Mouse (Mus musculus) embryonic facial prominence, embryonic 11.5 days (tissue): Measurements from ENCODE around the gene Arhgdia. TPM values are rescaled to one million over a fixed set of nuclear protein-coding genes. Genes with fewer than 3 reads are reported as not detected.
"Not testable (repeated sequence)": the region's sequence is repeated elsewhere in the genome, so short reads cannot be mapped to it uniquely, and the experiment has no call there.

Source experiments
- ATAC-seq: fragments of 200-750 bp; cut with Nextera tagmentation; replicated peaks from 2 replicates; pipeline ENCODE4 v1.8.0; 2017; ENCODE audit warnings: low read depth; ENCODE audit not compliant: insufficient number of reproducible peaks, low FRiP score, low TSS enrichment
- DNase-seq: peaks from one replicate; pipeline ENCODE4 v3.0.0-alpha.2; 2015; ENCODE audit warnings: low spot score
- H3K27ac ChIP-seq: fragments of 300-500 bp; sonication (generic); replicated peaks from 2 replicates; pipeline ENCODE4 v1.5.1; 2014; ENCODE audit warnings: mild to moderate bottlenecking, low read depth, low read length, control low read depth
- H3K27me3 ChIP-seq: fragments of 300-500 bp; sonication (generic); 2 replicates; pipeline ENCODE4 v1.6.1; 2014; ENCODE audit warnings: mild to moderate bottlenecking, low read length, moderate library complexity, mixed read lengths; ENCODE audit not compliant: control insufficient read depth, insufficient read depth
- H3K36me3 ChIP-seq: fragments of 300-500 bp; sonication (generic); replicated peaks from 2 replicates; pipeline ENCODE4 v1.6.1; 2014; ENCODE audit warnings: low read depth, mild to moderate bottlenecking, low read length, moderate library complexity, mixed read lengths; ENCODE audit not compliant: control insufficient read depth, insufficient read depth
- H3K4me1 ChIP-seq: fragments of 300-500 bp; sonication (generic); 2 replicates; pipeline ENCODE4 v1.6.1; 2014; ENCODE audit warnings: low read length, mixed read lengths; ENCODE audit not compliant: control insufficient read depth, insufficient read depth
- H3K4me2 ChIP-seq: fragments of 300-500 bp; sonication (generic); 2 replicates; pipeline ENCODE4 v1.6.1; 2014; ENCODE audit warnings: low read depth, mild to moderate bottlenecking, control low read depth, low read length, moderate library complexity
- H3K4me3 ChIP-seq: fragments of 300-500 bp; sonication (generic); 2 replicates; pipeline ENCODE4 v1.5.1; 2014; ENCODE audit warnings: low read depth, low read length, control low read depth
- H3K9ac ChIP-seq: fragments of 300-500 bp; sonication (generic); replicated peaks from 2 replicates; pipeline ENCODE4 v1.6.1; 2014; ENCODE audit warnings: mild to moderate bottlenecking, control low read depth, low read length
- H3K9me3 ChIP-seq: fragments of 300-500 bp; sonication (generic); replicated peaks from 2 replicates; pipeline ENCODE4 v1.6.1; 2016; ENCODE audit warnings: mild to moderate bottlenecking, low read length, inconsistent platforms, mixed read lengths; ENCODE audit not compliant: control insufficient read depth
- WGBS: fragments of 180-500 bp; shearing (Covaris S2); extraction: QIAGEN DNeasy Blood & Tissue Kit; methylation state at CpG from one replicate; pipeline ENCODE4 v1.1.7; 2014; 5-methylcytosine and 5-hydroxymethylcytosine counted together
- polyA plus RNA-seq: library from polyadenylated mRNA; unstranded; fragments of >200 nt; fragmentation: Nextera tagmentation; extraction: Ambion mirVana; gene quantifications from 2 replicates; pipeline ENCODE4 v1.2.1, GENCODE M21; 2014

Gene Arhgdia
- polyA plus RNA-seq, 1 experiment from 2014 or later, result 511 TPM

DNA sequence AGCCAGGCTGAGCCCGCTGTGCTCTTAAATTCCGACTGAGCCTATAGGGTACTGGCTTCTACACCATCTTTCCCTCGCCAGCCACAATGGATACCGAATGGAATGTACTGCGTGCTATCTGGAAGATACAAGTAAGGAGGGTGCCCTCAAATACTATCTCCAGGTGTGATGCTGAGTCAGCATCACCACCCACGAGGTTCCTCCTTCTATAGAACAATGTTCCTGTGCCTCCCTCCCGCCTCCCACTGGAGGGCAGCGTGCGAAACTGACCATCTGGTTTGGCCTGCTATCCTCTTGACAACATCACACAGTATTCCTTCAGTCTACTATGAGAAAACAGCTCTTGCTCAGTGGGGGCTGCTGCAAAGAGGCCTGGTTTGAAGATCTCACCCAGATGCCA lies 16.3 kb downstream of the Arhgdia start:
- peaks cover 49% of the 10 kb centered on the region for H3K36me3 ChIP-seq
- ATAC-seq (no peak), DNase-seq (no peak)
- no peak overlapping the region for H3K9ac ChIP-seq
- no peak overlapping the region for H3K27ac ChIP-seq
- H3K4me3 ChIP-seq, result no peak overlapping the region
- H3K27me3 ChIP-seq, result no peaks in the 10 kb centered on the region
- WGBS, result 89% methylated on average over 9 of the region's 9 CpGs
- no peaks in the 10 kb centered on the region for H3K4me1 ChIP-seq
- no peaks in the 10 kb centered on the region for H3K9me3 ChIP-seq
- H3K4me2 ChIP-seq, result no peak overlapping the region

DNA sequence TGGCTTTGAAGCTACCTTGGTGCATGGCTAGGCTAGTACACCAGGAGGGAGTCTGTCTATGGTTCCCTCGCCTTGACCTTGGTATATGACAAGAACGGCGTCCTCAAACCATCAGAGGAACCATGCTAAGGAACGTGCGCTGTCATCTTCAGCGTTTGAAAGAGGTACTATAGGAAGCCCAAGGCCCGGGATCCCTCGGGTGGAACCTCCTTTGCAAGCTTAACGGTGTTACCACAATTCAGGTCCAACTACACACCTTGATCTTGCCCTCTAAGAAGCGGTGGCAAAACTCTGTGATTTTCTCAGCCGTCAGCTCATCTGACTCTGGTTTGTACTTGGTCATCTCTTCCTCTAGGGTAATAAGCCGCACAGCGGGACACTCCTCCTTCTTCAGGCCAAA lies 18.5 kb downstream of the Arhgdia start:
- H3K27me3 ChIP-seq, result no peaks in the 10 kb centered on the region
- H3K4me1 ChIP-seq, result no peaks in the 10 kb centered on the region
- H3K4me2 ChIP-seq, result no peak overlapping the region
- ATAC-seq (no peak), DNase-seq (no peak)
- H3K9me3 ChIP-seq, result no peaks in the 10 kb centered on the region
- no peak overlapping the region for H3K27ac ChIP-seq
- no peak overlapping the region for H3K9ac ChIP-seq
- H3K4me3 ChIP-seq, result no peak overlapping the region
- WGBS, result 94% methylated on average over 13 of the region's 13 CpGs
- H3K36me3 ChIP-seq, result peaks cover 46% of the 10 kb centered on the region

DNA sequence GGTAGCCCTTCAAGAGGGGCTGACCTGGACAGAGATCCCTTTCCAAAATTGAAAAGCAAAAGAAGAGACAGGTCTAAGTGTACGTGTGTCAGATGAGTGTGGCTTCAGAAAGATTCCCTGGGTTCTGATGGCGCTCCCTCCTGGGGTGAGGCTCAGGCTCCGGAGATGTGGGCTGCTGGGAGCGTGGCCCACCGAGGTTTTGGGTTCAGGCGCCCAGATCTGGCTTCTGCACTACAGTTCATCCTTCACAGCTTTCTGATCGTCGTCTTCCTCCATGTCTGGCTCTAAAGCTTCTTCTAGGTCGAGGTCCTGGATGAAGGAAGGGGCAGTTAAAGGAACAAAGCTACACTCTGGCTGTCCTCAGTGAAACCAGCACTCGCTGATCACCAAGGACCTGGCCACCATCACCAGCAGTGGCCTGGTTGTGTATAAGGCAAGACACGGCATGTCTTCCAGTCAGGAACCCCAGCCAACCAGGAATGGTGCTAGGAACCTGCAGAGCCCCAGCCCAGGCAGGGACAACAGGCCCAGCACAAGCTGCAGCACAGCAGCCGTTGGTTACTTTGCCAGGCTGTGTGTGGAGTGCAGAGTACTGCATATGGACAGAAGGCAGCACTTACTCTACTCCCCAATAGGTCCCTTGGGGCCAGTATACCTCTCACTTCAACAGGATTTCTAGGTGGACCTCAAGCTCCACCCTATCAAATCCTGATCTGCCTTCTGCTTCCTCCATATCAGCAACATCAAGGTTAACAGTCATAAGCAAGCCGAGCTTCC lies 20.3 kb downstream of the Arhgdia start:
- ATAC-seq, result no peak
- Histone ChIP-seq H3K27ac (no peak overlapping the region), H3K9ac (no peak overlapping the region), H3K9me3 (no peaks in the 10 kb centered on the region), H3K36me3 (peaks cover 39% of the 10 kb centered on the region), H3K27me3 (no peaks in the 10 kb centered on the region), H3K4me3 (no peak overlapping the region), H3K4me2 (no peak overlapping the region), H3K4me1 (no peaks in the 10 kb centered on the region)
- 94% methylated on average over 13 of the region's 13 CpGs for WGBS
- no peak for DNase-seq

DNA sequence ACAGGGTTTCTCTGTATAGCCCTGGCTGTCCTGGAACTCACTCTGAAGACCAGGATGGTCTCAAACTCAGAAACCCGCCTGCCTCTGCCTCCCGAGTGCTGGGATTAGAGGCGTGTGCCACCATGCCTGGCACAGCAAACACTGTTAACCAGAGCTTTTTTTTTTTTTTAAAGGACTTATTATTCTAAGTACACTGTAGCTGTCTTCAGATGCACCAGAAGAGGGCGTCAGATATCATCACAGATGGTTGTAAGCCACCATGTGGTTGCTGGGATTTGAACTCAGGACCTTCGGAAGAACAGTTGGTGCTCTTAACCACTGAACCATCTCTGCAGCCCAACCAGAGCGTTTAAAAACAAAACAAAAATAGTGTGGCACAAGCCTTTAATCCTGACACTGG lies 22.6 kb downstream of the Arhgdia start:
- H3K36me3 ChIP-seq, result peaks cover 27% of the 10 kb centered on the region
- not testable (repeated sequence) for DNase-seq, H3K27ac ChIP-seq, H3K4me3 ChIP-seq, H3K4me2 ChIP-seq, ATAC-seq, H3K9me3 ChIP-seq, H3K9ac ChIP-seq, H3K27me3 ChIP-seq, H3K4me1 ChIP-seq
- 88% methylated on average over 6 of the region's 6 CpGs for WGBS

DNA sequence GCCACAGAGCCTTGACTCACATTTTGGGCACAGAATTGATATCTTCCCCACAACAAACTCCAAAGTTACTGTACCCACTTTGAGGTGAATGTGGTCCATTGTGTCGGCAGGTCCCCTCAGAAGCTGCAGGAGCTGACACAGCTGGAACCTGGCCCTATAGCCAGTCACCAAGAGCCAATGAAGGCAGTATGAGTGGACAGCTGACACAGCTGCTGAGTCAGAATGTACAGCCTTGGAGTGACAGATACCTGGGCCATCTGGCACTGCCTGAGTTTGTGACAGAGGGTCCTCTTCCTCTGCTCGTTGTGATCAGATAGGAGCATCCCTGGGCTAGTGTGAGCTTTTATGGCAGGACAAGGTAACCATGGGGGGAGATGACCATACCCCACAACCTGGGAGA lies 26.2 kb downstream of the Arhgdia start:
- H3K9ac ChIP-seq, result no peak overlapping the region
- ATAC-seq (no peak), DNase-seq (no peak)
- peaks cover 4% of the 10 kb centered on the region for H3K36me3 ChIP-seq
- no peaks in the 10 kb centered on the region for H3K9me3 ChIP-seq
- no peaks in the 10 kb centered on the region for H3K27me3 ChIP-seq
- 78% methylated on average over 2 of the region's 2 CpGs for WGBS
- no peak overlapping the region for H3K4me2 ChIP-seq
- no peaks in the 10 kb centered on the region for H3K4me1 ChIP-seq
- H3K4me3 ChIP-seq, result no peak overlapping the region
- no peak overlapping the region for H3K27ac ChIP-seq

DNA sequence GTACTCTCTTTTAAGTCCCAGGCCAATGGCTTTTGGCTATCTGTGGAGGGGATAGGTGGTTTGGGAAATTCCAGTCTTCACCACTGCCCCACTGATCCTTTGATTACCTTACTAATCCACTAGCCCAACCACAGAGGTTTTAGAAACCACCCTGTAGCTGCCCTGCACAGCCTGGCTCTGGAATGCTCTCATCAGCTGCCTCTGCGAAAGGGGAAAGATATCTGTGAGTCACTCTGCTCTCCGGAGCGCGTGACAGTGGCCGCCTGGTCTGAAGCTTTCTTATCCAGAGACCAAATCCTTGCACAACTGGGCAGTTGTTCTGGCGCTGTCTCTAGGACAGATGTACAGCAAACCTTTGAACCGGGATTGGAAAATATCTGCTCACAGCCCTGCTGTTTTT lies 26.6 kb downstream of the Arhgdia start:
- H3K27me3 ChIP-seq, result no peaks in the 10 kb centered on the region
- DNase-seq, result no peak
- H3K36me3 ChIP-seq, result no peaks in the 10 kb centered on the region; the same call in 1 of the 2 replicates
- 76% methylated on average over 7 of the region's 7 CpGs for WGBS
- H3K4me1 ChIP-seq, result peaks cover 2% of the 10 kb centered on the region; the same call in 1 of the 2 replicates
- no peak overlapping the region for H3K4me2 ChIP-seq
- ATAC-seq, result no peak
- H3K27ac ChIP-seq, result no peak overlapping the region
- no peak overlapping the region for H3K9ac ChIP-seq
- H3K4me3 ChIP-seq, result no peak overlapping the region
- H3K9me3 ChIP-seq, result no peaks in the 10 kb centered on the region

DNA sequence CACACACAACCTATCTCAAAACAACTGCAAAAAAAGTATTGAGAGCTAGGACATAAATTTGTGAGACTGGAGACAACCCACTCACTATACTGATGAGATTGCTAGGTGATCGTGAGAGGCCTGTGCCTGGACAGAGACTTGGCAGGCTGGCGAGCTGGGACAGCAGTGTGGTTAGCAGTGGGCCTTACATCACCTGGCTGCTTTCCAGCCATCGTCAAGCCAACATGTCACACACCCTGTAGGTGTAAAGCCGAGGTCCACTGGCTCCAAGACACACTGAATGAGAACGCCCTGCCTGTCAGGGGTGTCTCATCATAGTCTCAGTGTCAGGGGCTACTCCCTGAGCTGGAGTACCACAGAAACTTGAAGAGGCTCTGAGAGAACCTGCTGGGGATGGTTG lies 28.7 kb downstream of the Arhgdia start:
- no peak overlapping the region for H3K9ac ChIP-seq
- H3K9me3 ChIP-seq, result no peaks in the 10 kb centered on the region
- 81% methylated on average over 5 of the region's 5 CpGs for WGBS
- no peak overlapping the region for H3K4me3 ChIP-seq
- H3K36me3 ChIP-seq, result no peaks in the 10 kb centered on the region
- H3K4me2 ChIP-seq, result no peak overlapping the region
- no peak overlapping the region for H3K27ac ChIP-seq
- ATAC-seq (no peak), DNase-seq (no peak)
- peaks cover 4% of the 10 kb centered on the region for H3K4me1 ChIP-seq
- no peaks in the 10 kb centered on the region for H3K27me3 ChIP-seq

DNA sequence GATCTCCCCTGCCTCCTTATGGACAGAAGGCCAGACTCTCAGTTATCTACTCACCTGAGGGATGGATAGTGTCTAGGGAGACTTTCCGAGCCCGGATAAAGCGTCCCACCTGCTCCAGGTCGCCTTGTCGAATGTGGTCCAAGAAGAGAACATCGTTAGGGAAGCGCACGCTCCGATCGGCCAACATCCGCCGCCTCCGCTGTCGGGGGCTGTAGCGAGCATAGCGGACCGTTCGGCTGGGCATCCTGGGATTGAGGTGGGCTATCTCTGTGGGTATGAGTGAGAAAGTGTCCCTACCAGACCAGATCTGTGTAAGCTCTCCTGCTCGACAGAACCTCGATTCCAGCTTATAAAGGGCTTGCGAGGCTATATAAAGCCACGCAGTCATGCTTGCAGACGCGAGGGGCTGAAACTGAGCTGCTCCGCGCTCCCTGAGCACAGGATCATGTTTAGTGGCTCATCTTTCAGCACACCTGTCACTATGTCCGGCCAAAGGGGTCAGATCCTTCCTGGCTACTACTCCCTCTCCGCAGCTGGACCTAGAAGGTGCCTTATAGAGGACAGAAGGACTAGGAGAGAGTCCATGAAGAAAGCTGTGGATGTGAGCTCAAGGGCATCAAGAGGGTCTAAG lies 30.5 kb downstream of the Arhgdia start, which contains the start of gene Ppp1r27:
Gene Ppp1r27, minus strand, starts transcription at position 323 of the 631 bp plus-strand sequence.
- no peaks in the 10 kb centered on the region for H3K9me3 ChIP-seq
- peak within 1 kb of the TSS; percentile 83; the same call in 1 of the 2 replicates for H3K27ac ChIP-seq
- H3K9ac ChIP-seq, result peak within 1 kb of the TSS; percentile 96
- peaks cover 4% of the 10 kb centered on the region for H3K4me1 ChIP-seq
- H3K36me3 ChIP-seq, result no peaks in the 10 kb centered on the region
- 93% methylated on average over 28 of the region's 28 CpGs for WGBS
- ATAC-seq, result no peak
- peak within 1 kb of the TSS; percentile 98 for H3K4me3 ChIP-seq
- peak within 1 kb of the TSS; percentile 87 for H3K4me2 ChIP-seq
- no peaks in the 10 kb centered on the region for H3K27me3 ChIP-seq
- DNase-seq, result no peak
